In the genomic region with DNA sequence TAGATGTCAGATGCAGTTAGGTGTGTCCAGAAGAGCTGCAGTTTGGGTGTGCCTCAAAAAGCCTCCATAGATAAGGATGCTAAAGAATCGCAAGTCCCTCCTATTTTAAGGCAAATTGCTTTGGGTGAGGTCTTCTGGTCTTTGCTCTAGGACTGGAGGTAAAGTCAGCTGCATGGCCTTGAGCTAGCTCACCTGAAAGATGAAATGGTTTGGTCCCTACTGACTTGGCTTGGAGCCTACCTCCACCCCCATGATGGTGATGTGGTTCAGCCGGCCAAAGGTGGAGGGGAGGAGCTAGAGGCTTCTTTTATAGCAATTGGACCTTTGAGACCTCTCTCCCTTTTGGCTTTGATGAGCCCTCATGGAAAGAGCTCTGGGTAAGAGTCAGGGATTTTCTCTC, we compare ENCODE assay signal across 13 mouse cellular contexts. TPM values are rescaled to one million over a fixed set of nuclear protein-coding genes. Genes with fewer than 3 reads are reported as not detected.
DNase-seq lines count a peak whose midpoint lies in the region; ATAC-seq and TF ChIP-seq lines count a peak whose summit lies in the region.
"Had no signal": no experiment of that assay in that cellular context is flagged by ENCODE, and none has a peak within 500 bp of the region (broad histone marks: within the 10 kb centered on the region; RNA-seq: fewer than 3 reads in every experiment).

No protein-coding gene starts in this region.

- intact Hi-C loops in left cerebral cortex, postnatal 14 days (cut with DNase I): no loop called here

- WGBS in kidney, postnatal 0 days: 65% methylated on average over 2 of the region's 2 CpGs
- 15% methylated on average over 2 of the region's 2 CpGs for WGBS in liver, embryonic 14.5 days (ENCODE audit: insufficient replicate concordance)
- 49% methylated on average over 2 of the region's 2 CpGs for WGBS in heart, embryonic 11.5 days (ENCODE audit: insufficient replicate concordance)

- ATAC-seq in kidney, postnatal 0 days (replicated peaks; ENCODE audit: low FRiP score, low read depth): 0 out of 2 replicates have a peak, but pooled peaks have one; percentile 61
- peak; percentile 72 for ATAC-seq in liver, embryonic 14.5 days (ENCODE audit: insufficient read depth)
- ATAC-seq in heart, embryonic 11.5 days (replicated peaks; ENCODE audit: insufficient number of reproducible peaks, low FRiP score, low TSS enrichment): no peak
- ATAC-seq: forebrain, embryonic 15.5 days had no signal

- H3K36me3 ChIP-seq in ES-E14 (ENCODE audit: control insufficient read depth, insufficient read depth, low read length, poor library complexity, severe bottlenecking): no peaks in the 10 kb centered on the region
- H3K36me3 ChIP-seq in kidney, postnatal 0 days (ENCODE audit: insufficient read depth, low read length): no peaks in the 10 kb centered on the region
- no peaks in the 10 kb centered on the region for H3K36me3 ChIP-seq in liver, embryonic 14.5 days (replicated peaks; ENCODE audit: control insufficient read depth, insufficient read depth, low read depth)
- no peaks in the 10 kb centered on the region for H3K36me3 ChIP-seq in heart, embryonic 11.5 days (ENCODE audit: control insufficient read depth, insufficient read depth, low read length)
- H3K36me3 ChIP-seq: forebrain, embryonic 15.5 days; heart, embryonic 12.5 days had no signal

- H3K27me3 ChIP-seq in kidney, postnatal 0 days (ENCODE audit: insufficient read depth, low read length): no peaks in the 10 kb centered on the region
- no peaks in the 10 kb centered on the region for H3K27me3 ChIP-seq in liver, embryonic 14.5 days (ENCODE audit: control insufficient read depth, insufficient read depth, low read length)
- no peaks in the 10 kb centered on the region for H3K27me3 ChIP-seq in heart, embryonic 11.5 days (ENCODE audit: control insufficient read depth, insufficient read depth, low read length)
- H3K27me3 ChIP-seq: forebrain, embryonic 15.5 days; heart, embryonic 12.5 days had no signal

- DNase-seq in ES-E14 (ENCODE audit: low read depth, low spot score): peak; percentile 67
- peak; percentile 53 for DNase-seq in c-Kit-positive CD71-positive TER-119-positive erythroid progenitor cells, embryonic 14.5 days (ENCODE audit: low spot score)
- no peak for DNase-seq in kidney, postnatal 0 days (ENCODE audit: low spot score)
- no peak for DNase-seq in liver, embryonic 14.5 days (ENCODE audit: low read depth in 3 of 3, low spot score in 3 of 3)
- no peak for DNase-seq in lung, postnatal 25 days (ENCODE audit: low spot score)
- no peak for DNase-seq in testis, postnatal 14 days (ENCODE audit: low spot score)
- no peak for DNase-seq in left cerebral cortex, postnatal 14 days (ENCODE audit: low spot score in 2 of 2)
- DNase-seq: cerebellum, adult 18-20 months; gastrocnemius, postnatal 36 days; lung, embryonic 14.5 days had no signal

- in situ Hi-C loops in ES-E14 (cut with MboI; ENCODE audit: low sequenced_read_pairs in 2 of 2, unreplicated experiment in 2 of 2): no loop called here

- H3K4me1 ChIP-seq in ES-E14 (ENCODE audit: control insufficient read depth in 2 of 2, insufficient read depth in 2 of 2, low read length in 2 of 2, poor library complexity in 1 of 2): peaks cover 4 to 6% of the 10 kb centered on the region in 2 experiments; a peak in 2 of 4 replicates
- no peaks in the 10 kb centered on the region for H3K4me1 ChIP-seq in kidney, postnatal 0 days (replicated peaks; ENCODE audit: insufficient read depth, low read length)
- peaks cover 25 to 29% of the 10 kb centered on the region in 2 experiments for H3K4me1 ChIP-seq in liver, embryonic 14.5 days (replicated peaks; ENCODE audit: control insufficient read depth in 2 of 2, insufficient read depth in 2 of 2, low read length in 1 of 2)
- no peaks in the 10 kb centered on the region for H3K4me1 ChIP-seq in heart, embryonic 11.5 days (ENCODE audit: control insufficient read depth, insufficient read depth, low read length)
- H3K4me1 ChIP-seq: forebrain, embryonic 15.5 days; heart, embryonic 12.5 days had no signal

- H3K4me2 ChIP-seq in kidney, postnatal 0 days (ENCODE audit: low read length): no peak overlapping the region
- H3K4me2 ChIP-seq in liver, embryonic 14.5 days (ENCODE audit: low read depth): peak overlapping the region; percentile 19
- H3K4me2 ChIP-seq in heart, embryonic 11.5 days: no peak overlapping the region
- H3K4me2 ChIP-seq: forebrain, embryonic 15.5 days; heart, embryonic 12.5 days; lung, embryonic 14.5 days had no signal

- no peak overlapping the region for H3K27ac ChIP-seq in ES-E14 (ENCODE audit: insufficient read depth, low read depth, low read length, poor library complexity, severe bottlenecking)
- no peak overlapping the region for H3K27ac ChIP-seq in kidney, postnatal 0 days
- H3K27ac ChIP-seq in liver, embryonic 14.5 days: no peak overlapping the region
- H3K27ac ChIP-seq in heart, embryonic 11.5 days (ENCODE audit: low read depth, low read length): no peak overlapping the region
- H3K27ac ChIP-seq: forebrain, embryonic 15.5 days had no signal

- H3K9ac ChIP-seq in ES-E14 (ENCODE audit: insufficient read depth, low read depth, low read length, poor library complexity, severe bottlenecking): no peak overlapping the region
- no peak overlapping the region for H3K9ac ChIP-seq in kidney, postnatal 0 days (ENCODE audit: low read depth, low read length)
- no peak overlapping the region for H3K9ac ChIP-seq in liver, embryonic 14.5 days (replicated peaks)
- H3K9ac ChIP-seq in heart, embryonic 11.5 days (ENCODE audit: low read depth, low read length): no peak overlapping the region
- H3K9ac ChIP-seq: forebrain, embryonic 15.5 days; heart, embryonic 12.5 days; lung, embryonic 14.5 days had no signal

- TF ChIP-seq EP300 in liver, embryonic 14.5 days (IDR thresholded peaks at IDR 0.05; ENCODE audit: low read depth): no peak

- peak overlapping the region in 1 of 2 experiments; percentile 22; a peak in 1 of 4 replicates for H3K4me3 ChIP-seq in ES-E14 (ENCODE audit: insufficient read depth in 1 of 2, low read depth in 1 of 2, low read length in 2 of 2, poor library complexity in 1 of 2, severe bottlenecking in 1 of 2)
- no peak overlapping the region for H3K4me3 ChIP-seq in kidney, postnatal 0 days (replicated peaks; ENCODE audit: low read depth, low read length)
- peak overlapping the region in 1 of 2 experiments; percentile 7; a peak in 1 of 4 replicates for H3K4me3 ChIP-seq in liver, embryonic 14.5 days (ENCODE audit: insufficient read depth in 1 of 2, low read depth in 2 of 2, low read length in 2 of 2)
- H3K4me3 ChIP-seq in heart, embryonic 11.5 days (ENCODE audit: low read depth, low read length): no peak overlapping the region
- H3K4me3 ChIP-seq: forebrain, embryonic 15.5 days; heart, embryonic 12.5 days had no signal

- no peak for TF ChIP-seq CTCF in kidney, postnatal 0 days (IDR thresholded peaks at IDR 0.05; ENCODE audit: low read depth)
- TF ChIP-seq CTCF in liver, embryonic 14.5 days (IDR thresholded peaks at IDR 0.05; ENCODE audit: low read depth): no peak

- no peaks in the 10 kb centered on the region for H3K9me3 ChIP-seq in ES-E14 (ENCODE audit: control insufficient read depth, insufficient read depth, low read depth, low read length)
- H3K9me3 ChIP-seq in kidney, postnatal 0 days (replicated peaks; ENCODE audit: low read length): no peaks in the 10 kb centered on the region
- H3K9me3 ChIP-seq in liver, embryonic 14.5 days (ENCODE audit: control insufficient read depth, low read length): no peaks in the 10 kb centered on the region
- H3K9me3 ChIP-seq in heart, embryonic 11.5 days (replicated peaks; ENCODE audit: control insufficient read depth, low read length): no peaks in the 10 kb centered on the region
- H3K9me3 ChIP-seq: forebrain, embryonic 15.5 days; heart, embryonic 12.5 days had no signal

TF ChIP-seq in ES-E14, 5 proteins besides CTCF, POLR2A, EP300 and RAD21:
- TF ChIP-seq ZNF384 (IDR thresholded peaks at IDR 0.05; ENCODE audit: low read depth, low read length): no peak
- no peak for TF ChIP-seq CHD2 (IDR thresholded peaks at IDR 0.05; ENCODE audit: low read depth, low read length)
- TF ChIP-seq HCFC1 (IDR thresholded peaks at IDR 0.05; ENCODE audit: borderline replicate concordance, insufficient read depth, low read length): no peak
- TF ChIP-seq MAFK (IDR thresholded peaks at IDR 0.05; ENCODE audit: insufficient read depth, low read depth, low read length): no peak
- no peak for TF ChIP-seq ZC3H11A (IDR thresholded peaks at IDR 0.05; ENCODE audit: borderline replicate concordance, low read depth, low read length)

RNA-seq across cellular contexts. Expression of a gene that starts 1.7 kb away (rescaled TPM):
- 87.2 and 98.9 TPM in 2 replicates for total RNA-seq in ES-E14 (2012; rRNA removed)
- polyA plus RNA-seq in kidney, postnatal 0 days (2015; fragmentation: Nextera tagmentation; extraction: Ambion mirVana): 10.4 and 11.2 TPM in 2 replicates
- 11.7 and 14.8 TPM in 2 replicates for polyA plus RNA-seq in liver, embryonic 14.5 days (2012; rRNA removed)
- polyA plus RNA-seq in liver, embryonic 14.5 days (2014; fragmentation: Nextera tagmentation; extraction: Ambion mirVana): 8.7 and 10.7 TPM in 2 replicates
- polyA plus RNA-seq in heart, embryonic 11.5 days (2014; fragmentation: Nextera tagmentation; extraction: Ambion mirVana): 14.3 TPM in 2 replicates
- 10 to 100 TPM; 66.2 to 67.3 TPM for total RNA-seq in left cerebral cortex, postnatal 14 days (2021)

Comparison
In these comparisons a context has a peak if more than half of its experiments do, and no peak if none do; other contexts are left out.
1. DNase-seq: peak in ES-E14 (single experiment) and c-Kit-positive CD71-positive TER-119-positive erythroid progenitor cells, embryonic 14.5 days (single experiment); none in kidney, postnatal 0 days (single experiment), liver, embryonic 14.5 days (0 of 3), lung, postnatal 25 days (single experiment), testis, postnatal 14 days (single experiment) and left cerebral cortex, postnatal 14 days (0 of 2).